Mouse (Mus musculus): ENCODE results near the gene Npff.

Gene Npff

DNA sequence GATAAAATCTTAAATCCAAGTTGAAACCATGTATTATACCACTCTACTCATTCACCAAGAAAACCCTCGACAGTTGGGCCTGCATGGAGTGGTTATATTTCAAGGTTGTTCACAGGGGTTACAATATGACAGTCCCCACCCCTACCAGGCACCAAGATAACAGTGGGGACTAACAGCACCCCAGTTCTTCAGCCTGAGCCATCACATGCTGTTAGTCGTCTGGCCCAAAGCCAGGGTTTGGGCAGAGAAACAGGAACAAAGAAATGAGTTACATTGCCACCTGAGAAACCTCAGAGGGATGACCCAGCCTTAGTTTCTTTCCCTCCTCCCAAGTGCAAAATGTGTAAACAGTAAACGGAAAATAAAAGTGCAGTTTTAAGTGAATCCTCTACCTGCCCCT is 25.4 kb downstream of the Npff start:
- no peak for TF ChIP-seq POU5F1 (IDR thresholded peaks at IDR 0.05; ENCODE audit: borderline replicate concordance, low read length)
- no peak for TF ChIP-seq CTCF (conservative IDR thresholded peaks at IDR 0.05; ENCODE audit: low read length)
- no peak for TF ChIP-seq NANOG (IDR thresholded peaks at IDR 0.05; ENCODE audit: borderline replicate concordance, low read length)
- Histone ChIP-seq H3K27me3 (ENCODE audit: insufficient read depth, low read length) (no peaks in the 10 kb centered on the region), H3K4me1 (replicated peaks; ENCODE audit: low read depth, low read length) (peaks cover 57% of the 10 kb centered on the region), H3K36me3 (ENCODE audit: insufficient read depth, low read length) (peaks cover 100% of the 10 kb centered on the region), H3K9me3 (ENCODE audit: low read length) (no peaks in the 10 kb centered on the region), H3K4me3 (replicated peaks; ENCODE audit: low read length) (no peak overlapping the region)

DNA sequence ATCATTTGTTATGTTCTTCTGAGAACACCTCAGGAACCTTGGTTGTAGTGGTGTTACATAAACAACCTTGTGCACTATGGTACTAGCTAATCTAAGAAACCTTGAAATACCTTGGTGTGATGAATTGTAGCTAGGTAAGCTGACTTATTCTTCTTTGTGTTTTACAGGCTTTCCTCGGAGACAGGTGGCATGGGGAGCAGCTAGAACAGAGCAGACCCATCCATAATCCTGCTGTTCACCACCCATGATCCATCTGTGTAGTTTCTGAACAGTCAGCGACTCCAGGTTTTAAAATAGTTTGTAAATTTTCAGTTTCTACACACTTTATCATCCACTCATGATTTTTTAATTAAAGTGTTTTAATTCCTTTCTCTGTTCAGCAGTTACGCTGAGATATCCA is 26.4 kb downstream of the Npff start:
- H3K36me3 ChIP-seq (ENCODE audit: insufficient read depth, low read length) = peaks cover 100% of the 10 kb centered on the region
- TF ChIP-seq NANOG (IDR thresholded peaks at IDR 0.05; ENCODE audit: borderline replicate concordance, low read length) = no peak
- H3K4me1 ChIP-seq (replicated peaks; ENCODE audit: low read depth, low read length) = peaks cover 56% of the 10 kb centered on the region
- no peaks in the 10 kb centered on the region for H3K27me3 ChIP-seq (ENCODE audit: insufficient read depth, low read length)
- H3K9me3 ChIP-seq (ENCODE audit: low read length) = no peaks in the 10 kb centered on the region
- H3K4me3 ChIP-seq (replicated peaks; ENCODE audit: low read length) = no peak overlapping the region

DNA sequence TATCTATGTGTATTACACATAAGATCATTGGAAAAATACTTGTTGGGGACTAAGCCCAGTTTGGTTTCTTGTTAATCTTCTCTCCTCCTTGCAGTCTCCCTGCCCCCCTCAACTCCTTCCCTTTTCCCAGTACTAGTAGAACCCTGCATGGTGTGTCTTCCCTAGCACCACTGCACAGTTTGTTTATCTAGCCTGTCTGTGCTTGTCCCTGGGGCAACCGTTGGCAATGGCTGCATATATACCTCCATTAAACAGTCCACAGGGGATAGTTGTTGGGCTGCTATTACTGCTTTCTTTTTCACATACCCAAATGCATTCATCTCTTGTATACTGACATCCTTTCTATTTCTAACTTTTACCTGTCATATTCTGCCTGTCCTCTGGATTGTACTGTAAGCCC is 37.1 kb downstream of the Npff start:
- H3K36me3 ChIP-seq (ENCODE audit: insufficient read depth, low read length) = peaks cover 98% of the 10 kb centered on the region
- no peak for TF ChIP-seq POU5F1 (IDR thresholded peaks at IDR 0.05; ENCODE audit: borderline replicate concordance, low read length)
- peaks cover 36% of the 10 kb centered on the region for H3K4me1 ChIP-seq (replicated peaks; ENCODE audit: low read depth, low read length)
- H3K27me3 ChIP-seq (ENCODE audit: insufficient read depth, low read length) = no peaks in the 10 kb centered on the region
- no peaks in the 10 kb centered on the region for H3K9me3 ChIP-seq (ENCODE audit: low read length)
- H3K4me3 ChIP-seq (replicated peaks; ENCODE audit: low read length) = no peak overlapping the region

DNA sequence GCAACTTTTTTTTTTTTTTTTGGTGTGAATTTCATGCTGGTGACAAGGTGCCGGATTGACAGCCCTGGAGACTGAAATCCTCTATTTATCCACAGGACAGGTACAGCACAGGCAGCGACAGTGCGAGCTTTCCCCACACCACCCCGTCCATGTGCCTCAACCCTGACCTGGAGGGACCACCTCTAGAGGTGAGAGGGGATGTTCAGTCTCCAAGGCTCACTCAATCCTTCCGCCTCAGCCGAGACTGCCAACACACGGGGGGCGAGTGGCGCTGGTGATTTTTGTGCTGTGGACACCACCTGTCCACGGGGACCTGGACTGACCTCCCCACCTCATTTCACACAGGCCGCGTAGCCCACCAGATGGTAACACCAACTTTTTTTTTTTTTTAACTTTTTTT is 38.9 kb downstream of the Npff start:
- no peaks in the 10 kb centered on the region for H3K9me3 ChIP-seq (ENCODE audit: low read length)
- no peak for TF ChIP-seq NANOG (IDR thresholded peaks at IDR 0.05; ENCODE audit: borderline replicate concordance, low read length)
- no peak for TF ChIP-seq POU5F1 (IDR thresholded peaks at IDR 0.05; ENCODE audit: borderline replicate concordance, low read length)
- no peak for TF ChIP-seq CTCF (conservative IDR thresholded peaks at IDR 0.05; ENCODE audit: low read length)
- no peak overlapping the region for H3K4me3 ChIP-seq (replicated peaks; ENCODE audit: low read length)
- H3K36me3 ChIP-seq (ENCODE audit: insufficient read depth, low read length) = peaks cover 100% of the 10 kb centered on the region
- peaks cover 38% of the 10 kb centered on the region for H3K4me1 ChIP-seq (replicated peaks; ENCODE audit: low read depth, low read length)
- no peaks in the 10 kb centered on the region for H3K27me3 ChIP-seq (ENCODE audit: insufficient read depth, low read length)

DNA sequence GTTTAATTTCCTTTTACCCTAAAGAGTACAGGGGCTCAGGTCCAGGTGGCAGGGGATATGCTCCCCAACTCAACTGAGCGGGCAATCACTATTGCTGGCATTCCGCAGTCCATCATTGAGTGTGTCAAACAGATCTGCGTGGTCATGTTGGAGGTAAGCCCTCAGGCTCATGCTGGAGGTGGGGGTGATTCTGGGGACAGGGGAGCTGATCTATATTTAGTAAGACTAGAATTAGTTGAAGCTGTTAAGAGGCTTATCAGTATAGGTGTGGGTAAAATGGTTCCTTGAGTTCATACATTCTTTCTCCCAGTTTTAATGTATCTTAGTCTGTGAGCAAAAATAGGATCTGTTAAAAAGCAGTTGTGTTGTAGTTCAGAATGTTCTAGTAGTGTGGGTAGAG is 41.6 kb downstream of the Npff start:
- H3K4me3 ChIP-seq (replicated peaks; ENCODE audit: low read length) = no peak overlapping the region
- peaks cover 99% of the 10 kb centered on the region for H3K36me3 ChIP-seq (ENCODE audit: insufficient read depth, low read length)
- TF ChIP-seq NANOG (IDR thresholded peaks at IDR 0.05; ENCODE audit: borderline replicate concordance, low read length) = no peak
- no peak for TF ChIP-seq CTCF (conservative IDR thresholded peaks at IDR 0.05; ENCODE audit: low read length)
- TF ChIP-seq POU5F1 (IDR thresholded peaks at IDR 0.05; ENCODE audit: borderline replicate concordance, low read length) = no peak
- H3K4me1 ChIP-seq (replicated peaks; ENCODE audit: low read depth, low read length) = peaks cover 55% of the 10 kb centered on the region
- H3K27me3 ChIP-seq (ENCODE audit: insufficient read depth, low read length) = no peaks in the 10 kb centered on the region
- H3K9me3 ChIP-seq (ENCODE audit: low read length) = no peaks in the 10 kb centered on the region

DNA sequence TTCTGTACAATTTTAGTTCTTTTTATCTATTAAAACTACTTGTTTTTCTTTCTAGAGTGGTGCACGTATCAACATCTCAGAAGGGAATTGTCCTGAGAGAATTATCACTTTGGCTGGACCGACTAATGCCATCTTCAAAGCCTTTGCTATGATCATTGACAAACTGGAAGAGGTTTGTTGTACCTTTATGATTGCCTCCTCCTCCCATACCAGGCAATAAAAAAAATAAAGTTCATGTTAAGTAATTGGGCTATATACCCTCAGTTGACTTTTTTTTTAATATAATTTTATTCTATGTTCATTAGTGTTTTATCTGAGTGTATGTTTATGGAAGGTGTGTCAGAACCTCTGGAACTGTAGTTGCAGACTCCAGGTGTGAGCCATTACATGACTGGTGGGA is 50.2 kb downstream of the Npff start:
- Histone ChIP-seq H3K9me3 (ENCODE audit: low read length) (no peaks in the 10 kb centered on the region), H3K4me3 (replicated peaks; ENCODE audit: low read length) (no peak overlapping the region), H3K36me3 (ENCODE audit: insufficient read depth, low read length) (peaks cover 78% of the 10 kb centered on the region), H3K27me3 (ENCODE audit: insufficient read depth, low read length) (no peaks in the 10 kb centered on the region), H3K4me1 (replicated peaks; ENCODE audit: low read depth, low read length) (peaks cover 69% of the 10 kb centered on the region)
- TF ChIP-seq CTCF (conservative IDR thresholded peaks at IDR 0.05; ENCODE audit: low read length) (no peak), NANOG (IDR thresholded peaks at IDR 0.05; ENCODE audit: borderline replicate concordance, low read length) (no peak), POU5F1 (IDR thresholded peaks at IDR 0.05; ENCODE audit: borderline replicate concordance, low read length) (no peak)
